Mouse (Mus musculus): Measurements from ENCODE around the gene Gsg1l2. TPM values are rescaled to one million over a fixed set of nuclear protein-coding genes. Genes with fewer than 3 reads are reported as not detected.

Gene Gsg1l2
- polyA plus RNA-seq, 1 experiment from 2014 or later, result not detected

DNA sequence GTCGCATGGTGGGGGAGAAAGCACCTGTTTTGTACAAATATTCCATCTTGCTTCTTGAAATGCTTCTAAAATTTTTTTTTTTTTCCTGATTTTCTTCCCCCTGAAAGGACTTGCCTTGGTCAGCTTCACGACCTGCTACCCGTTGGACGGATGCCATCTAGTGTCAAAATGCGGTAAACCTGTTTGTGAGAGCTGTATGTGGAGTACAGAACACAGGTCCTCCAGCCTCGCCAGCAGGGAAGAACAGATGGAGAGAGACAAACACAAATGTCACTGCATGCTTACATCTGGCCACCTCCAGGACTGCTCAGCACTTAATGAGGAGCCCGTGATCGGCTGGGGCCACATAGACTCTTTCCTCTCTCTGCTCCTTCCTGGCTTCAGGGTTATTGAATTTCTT lies 1.8 kb upstream of the Gsg1l2 start:
- Histone ChIP-seq H3K27ac (no peak overlapping the region), H3K27me3 (ENCODE audit: insufficient read depth, poor library complexity, severe bottlenecking) (no peaks in the 10 kb centered on the region), H3K4me3 (no peak overlapping the region), H3K4me1 (replicated peaks) (no peaks in the 10 kb centered on the region), H3K36me3 (no peaks in the 10 kb centered on the region), H3K9me3 (no peaks in the 10 kb centered on the region)
- DNase-seq (ENCODE audit: low spot score), result peak; percentile 54
- 29% methylated on average over 8 of the region's 8 CpGs for WGBS

DNA sequence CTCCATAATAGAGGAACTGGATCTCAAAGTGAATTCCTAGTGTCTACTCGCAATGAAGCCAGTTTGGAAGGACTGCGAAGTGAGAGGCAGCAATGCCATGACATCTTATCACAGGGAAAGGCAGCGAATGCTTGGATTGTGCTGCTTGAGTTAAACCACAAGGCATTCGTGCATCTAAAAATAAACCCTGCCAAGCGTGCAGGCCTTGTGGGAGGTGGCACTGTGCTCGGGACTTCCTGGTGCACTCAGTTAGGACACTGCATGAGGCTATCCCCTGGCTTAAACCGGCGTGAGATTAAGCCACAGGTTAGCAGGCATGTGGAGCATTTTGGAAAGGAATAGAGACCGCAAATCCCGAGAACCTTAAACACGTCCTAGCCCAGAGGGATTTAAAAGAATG lies 15.8 kb downstream of the Gsg1l2 start:
- Histone ChIP-seq H3K4me1 (replicated peaks) (no peaks in the 10 kb centered on the region), H3K27ac (no peak overlapping the region), H3K4me3 (no peak overlapping the region), H3K36me3 (no peaks in the 10 kb centered on the region), H3K9me3 (no peaks in the 10 kb centered on the region), H3K27me3 (ENCODE audit: insufficient read depth, poor library complexity, severe bottlenecking) (no peaks in the 10 kb centered on the region)
- WGBS, result 83% methylated on average over 11 of the region's 11 CpGs
- DNase-seq (ENCODE audit: low spot score), result no peak

DNA sequence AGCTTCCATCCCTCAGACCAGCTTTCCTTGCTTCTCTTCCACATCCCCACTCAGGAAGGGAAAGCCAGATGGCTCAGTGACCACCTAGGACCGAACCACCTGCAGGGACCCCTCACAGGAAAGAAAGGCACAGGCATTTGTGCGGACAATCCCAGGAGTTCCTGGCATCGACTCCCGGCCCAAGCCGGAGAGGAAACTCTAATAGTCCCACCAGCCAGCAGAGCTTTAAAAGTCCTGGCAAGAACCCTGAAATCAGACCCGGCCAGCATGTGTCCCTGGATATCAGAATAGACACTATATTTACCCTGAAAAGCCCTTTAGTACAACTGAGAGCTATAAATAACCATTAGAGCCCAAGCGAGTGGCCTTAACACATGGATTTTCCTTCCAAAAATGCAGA lies 23.5 kb downstream of the Gsg1l2 start, which contains the start of gene Dhrs7c:
Dhrs7c (plus strand) TSS at position 257 of the 400 bp plus-strand sequence.
- no peak for DNase-seq (ENCODE audit: low spot score)
- no peaks in the 10 kb centered on the region for H3K36me3 ChIP-seq
- 88% methylated on average over 7 of the region's 7 CpGs for WGBS
- H3K27ac ChIP-seq, result no peak within 1 kb of the TSS
- H3K27me3 ChIP-seq (ENCODE audit: insufficient read depth, poor library complexity, severe bottlenecking), result no peaks in the 10 kb centered on the region
- H3K4me3 ChIP-seq, result no peak within 1 kb of the TSS
- no peaks in the 10 kb centered on the region for H3K9me3 ChIP-seq
- H3K4me1 ChIP-seq (replicated peaks), result no peaks in the 10 kb centered on the region

DNA sequence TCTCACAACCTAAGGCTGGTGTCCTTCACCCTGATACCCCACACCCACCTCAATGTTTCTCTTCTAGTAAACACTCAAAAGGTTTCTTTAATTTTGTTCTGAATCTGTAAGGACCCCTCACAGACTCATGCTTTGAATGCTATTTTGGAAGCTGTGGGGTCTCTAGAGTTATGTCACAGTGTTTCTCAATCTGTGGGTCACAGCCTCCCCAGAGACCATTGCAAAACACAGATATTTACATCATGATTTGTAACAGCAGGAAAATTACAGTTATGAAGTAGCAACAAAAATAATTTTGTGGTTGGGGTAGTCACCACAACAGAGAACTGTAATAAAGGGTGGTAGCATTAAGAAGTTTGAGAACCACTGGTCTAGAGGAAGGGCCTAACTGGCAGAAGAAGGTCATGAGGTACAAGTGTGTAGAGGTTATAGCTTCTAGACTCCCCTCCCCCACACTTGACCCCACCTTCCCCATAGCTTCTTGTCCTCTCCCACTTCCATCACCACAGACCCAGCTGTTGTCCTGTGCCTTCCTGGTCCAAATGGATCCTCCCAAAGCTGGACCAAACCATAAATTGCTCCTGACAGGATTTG lies 25.8 kb downstream of the Gsg1l2 start:
- H3K4me3 ChIP-seq, result no peak overlapping the region
- H3K27me3 ChIP-seq (ENCODE audit: insufficient read depth, poor library complexity, severe bottlenecking), result no peaks in the 10 kb centered on the region
- no peaks in the 10 kb centered on the region for H3K4me1 ChIP-seq (replicated peaks)
- no peaks in the 10 kb centered on the region for H3K36me3 ChIP-seq
- no peak overlapping the region for H3K27ac ChIP-seq
- DNase-seq (ENCODE audit: low spot score), result no peak
- H3K9me3 ChIP-seq, result no peaks in the 10 kb centered on the region

DNA sequence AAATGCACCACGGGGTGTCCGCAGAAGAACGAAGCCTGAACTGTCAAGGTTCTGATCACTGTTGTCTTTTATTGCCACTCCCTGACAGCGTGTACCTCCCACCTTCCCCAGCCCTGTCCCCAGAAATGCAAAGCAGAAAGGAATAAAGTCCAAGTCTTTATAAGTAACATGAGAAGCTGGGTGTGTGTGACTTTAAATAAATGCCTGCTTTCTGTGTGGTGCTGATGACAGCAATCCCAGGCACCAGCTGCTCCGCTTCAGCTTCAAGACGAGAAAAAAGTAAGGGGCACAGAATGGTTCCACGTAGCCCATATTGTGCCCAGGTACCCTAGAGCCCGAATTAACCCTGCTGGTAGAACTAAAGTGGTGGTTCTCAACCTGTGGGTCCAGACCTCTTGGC lies 26.8 kb downstream of the Gsg1l2 start:
- H3K27me3 ChIP-seq (ENCODE audit: insufficient read depth, poor library complexity, severe bottlenecking), result no peaks in the 10 kb centered on the region
- H3K27ac ChIP-seq, result no peak overlapping the region
- no peak overlapping the region for H3K4me3 ChIP-seq
- no peak for DNase-seq (ENCODE audit: low spot score)
- no peaks in the 10 kb centered on the region for H3K36me3 ChIP-seq
- WGBS, result 82% methylated on average over 8 of the region's 8 CpGs
- no peaks in the 10 kb centered on the region for H3K9me3 ChIP-seq
- no peaks in the 10 kb centered on the region for H3K4me1 ChIP-seq (replicated peaks)

DNA sequence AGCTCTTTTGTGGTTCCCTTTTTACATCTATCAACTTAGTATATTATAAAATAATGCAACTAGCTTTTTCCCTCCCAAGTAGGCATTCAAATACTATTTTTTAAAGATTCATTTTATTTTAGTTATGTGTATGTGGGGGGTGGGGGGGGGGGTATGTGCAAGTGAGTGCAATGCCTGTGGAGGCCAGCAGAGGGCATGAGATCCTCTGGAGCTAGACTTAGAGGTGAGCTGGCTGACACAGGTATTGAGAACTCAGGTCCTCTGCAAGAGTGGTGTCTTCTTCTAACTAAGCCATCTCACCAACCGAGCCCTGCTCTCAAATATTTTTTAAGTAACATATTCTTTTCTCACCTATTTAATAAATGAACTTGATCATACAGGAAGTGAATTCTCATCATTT lies 31.1 kb downstream of the Gsg1l2 start:
- H3K9me3 ChIP-seq, result no peaks in the 10 kb centered on the region
- H3K27ac ChIP-seq, result no peak overlapping the region
- H3K4me1 ChIP-seq (replicated peaks), result no peaks in the 10 kb centered on the region
- no peaks in the 10 kb centered on the region for H3K36me3 ChIP-seq
- DNase-seq (ENCODE audit: low spot score), result no peak
- 85% methylated on average over 1 of the region's 1 CpGs for WGBS
- no peaks in the 10 kb centered on the region for H3K27me3 ChIP-seq (ENCODE audit: insufficient read depth, poor library complexity, severe bottlenecking)
- no peak overlapping the region for H3K4me3 ChIP-seq

DNA sequence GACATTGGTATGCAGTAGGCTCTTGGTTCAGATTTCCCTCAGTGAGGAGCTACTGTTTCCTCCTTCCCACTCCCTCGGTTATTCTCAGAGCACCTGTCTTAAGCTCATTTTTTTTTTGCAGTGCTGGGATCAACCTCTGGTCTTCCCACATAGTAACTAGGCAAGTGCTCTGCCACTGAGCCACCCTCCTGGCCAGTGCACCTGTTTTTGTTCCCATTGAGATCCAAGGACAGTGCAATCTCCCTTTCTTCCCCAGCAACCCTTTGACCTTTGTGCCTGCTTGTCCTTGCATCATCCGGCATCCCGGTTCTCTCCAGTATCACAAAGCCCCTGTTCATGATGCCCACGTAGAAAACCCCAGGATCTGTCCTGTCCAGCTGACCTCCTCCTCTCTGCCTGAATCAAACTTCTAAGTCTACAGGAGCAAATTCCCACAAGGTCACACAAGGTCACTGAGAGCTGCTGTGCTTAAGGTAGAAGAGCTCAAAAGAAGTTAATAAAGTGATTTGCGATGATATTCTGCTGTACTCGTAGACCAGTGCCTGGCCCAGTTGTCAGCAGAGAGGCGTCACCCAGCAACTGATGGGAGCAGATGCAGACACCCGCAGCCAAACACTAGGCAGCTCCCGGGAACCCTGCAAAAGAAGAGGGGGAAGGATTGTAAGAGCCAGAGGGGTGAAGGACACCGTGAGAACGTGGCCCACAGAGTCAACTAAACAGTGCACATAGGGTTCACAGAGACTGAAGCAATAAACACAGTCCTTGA lies 32.6 kb downstream of the Gsg1l2 start:
- DNase-seq (ENCODE audit: low spot score), result no peak
- no peaks in the 10 kb centered on the region for H3K4me1 ChIP-seq (replicated peaks)
- no peaks in the 10 kb centered on the region for H3K36me3 ChIP-seq
- no peak overlapping the region for H3K27ac ChIP-seq
- no peaks in the 10 kb centered on the region for H3K27me3 ChIP-seq (ENCODE audit: insufficient read depth, poor library complexity, severe bottlenecking)
- 84% methylated on average over 11 of the region's 11 CpGs for WGBS
- no peaks in the 10 kb centered on the region for H3K9me3 ChIP-seq
- no peak overlapping the region for H3K4me3 ChIP-seq

DNA sequence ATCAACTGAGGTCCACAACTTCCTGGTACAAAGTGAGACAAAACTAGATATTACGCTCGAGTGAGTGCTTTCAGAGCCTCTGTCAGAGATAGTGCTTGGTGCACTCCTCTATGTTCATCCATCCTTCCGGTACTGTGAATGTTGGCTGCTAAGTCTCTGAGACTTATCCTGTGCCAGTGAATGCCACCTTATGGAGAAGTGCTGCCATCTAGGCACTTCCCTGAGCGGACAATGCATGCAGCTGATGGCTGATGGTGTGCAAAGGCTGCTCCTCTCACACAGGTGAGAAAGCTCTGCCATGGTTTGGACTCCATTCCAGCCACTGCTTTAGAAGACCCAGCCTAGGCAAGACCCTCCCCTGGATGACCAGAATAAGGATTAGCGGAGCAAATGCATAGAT lies 33.6 kb downstream of the Gsg1l2 start:
- 81% methylated on average over 5 of the region's 5 CpGs for WGBS
- H3K27ac ChIP-seq, result no peak overlapping the region
- no peaks in the 10 kb centered on the region for H3K36me3 ChIP-seq
- H3K27me3 ChIP-seq (ENCODE audit: insufficient read depth, poor library complexity, severe bottlenecking), result no peaks in the 10 kb centered on the region
- no peaks in the 10 kb centered on the region for H3K9me3 ChIP-seq
- no peak overlapping the region for H3K4me3 ChIP-seq
- no peak for DNase-seq (ENCODE audit: low spot score)
- no peaks in the 10 kb centered on the region for H3K4me1 ChIP-seq (replicated peaks)

DNA sequence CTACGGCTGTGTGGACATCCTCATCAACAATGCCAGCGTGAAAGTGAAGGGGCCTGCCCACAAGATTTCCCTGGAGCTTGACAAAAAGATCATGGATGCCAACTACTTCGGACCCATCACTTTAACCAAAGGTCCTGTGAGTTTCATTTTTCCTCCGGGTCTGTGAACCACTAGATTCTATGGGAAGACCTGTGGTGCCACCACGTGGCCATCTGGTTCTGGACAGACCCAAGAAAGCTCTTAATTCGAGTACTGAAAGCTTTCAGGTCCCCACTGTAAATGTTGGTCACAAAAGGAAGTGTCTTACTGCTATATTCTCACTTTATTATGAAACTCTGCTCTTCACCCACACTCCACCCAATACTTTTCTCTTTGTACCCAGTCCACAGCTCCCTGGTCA lies 37.1 kb downstream of the Gsg1l2 start:
- DNase-seq (ENCODE audit: low spot score), result no peak
- no peaks in the 10 kb centered on the region for H3K9me3 ChIP-seq
- no peak overlapping the region for H3K27ac ChIP-seq
- no peak overlapping the region for H3K4me3 ChIP-seq
- no peaks in the 10 kb centered on the region for H3K27me3 ChIP-seq (ENCODE audit: insufficient read depth, poor library complexity, severe bottlenecking)
- H3K36me3 ChIP-seq, result no peaks in the 10 kb centered on the region
- no peaks in the 10 kb centered on the region for H3K4me1 ChIP-seq (replicated peaks)
- WGBS, result 82% methylated on average over 6 of the region's 6 CpGs

DNA sequence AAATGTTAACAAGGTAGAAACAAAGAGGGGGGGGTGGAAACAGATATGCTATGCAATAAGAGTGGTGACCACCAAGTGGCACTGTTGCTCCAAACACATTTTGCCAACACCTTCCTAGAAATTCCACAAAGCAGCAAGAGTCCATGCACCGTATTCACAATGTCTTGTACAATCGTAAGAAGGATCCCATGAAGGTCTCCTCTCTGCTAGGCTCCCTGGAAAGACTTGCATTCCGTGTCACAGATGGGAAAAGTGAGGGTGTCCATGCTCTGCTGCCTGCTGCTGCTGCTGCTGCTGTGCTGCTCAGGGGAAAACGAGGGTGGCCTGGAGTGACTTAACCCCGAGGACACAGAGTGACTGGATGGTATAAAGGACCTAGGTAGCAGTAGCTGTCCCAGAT lies 45.2 kb downstream of the Gsg1l2 start:
- whole genome bisulfite sequencing, result 19% methylated on average over 5 of the region's 5 CpGs
- no peaks in the 10 kb centered on the region for H3K9me3 ChIP-seq
- no peak overlapping the region for H3K27ac ChIP-seq
- no peak overlapping the region for H3K4me3 ChIP-seq
- H3K4me1 ChIP-seq (replicated peaks), result peaks cover 9% of the 10 kb centered on the region
- no peaks in the 10 kb centered on the region for H3K27me3 ChIP-seq (ENCODE audit: insufficient read depth, poor library complexity, severe bottlenecking)
- H3K36me3 ChIP-seq, result no peaks in the 10 kb centered on the region
- DNase-seq (ENCODE audit: low spot score), result peak; percentile 46

DNA sequence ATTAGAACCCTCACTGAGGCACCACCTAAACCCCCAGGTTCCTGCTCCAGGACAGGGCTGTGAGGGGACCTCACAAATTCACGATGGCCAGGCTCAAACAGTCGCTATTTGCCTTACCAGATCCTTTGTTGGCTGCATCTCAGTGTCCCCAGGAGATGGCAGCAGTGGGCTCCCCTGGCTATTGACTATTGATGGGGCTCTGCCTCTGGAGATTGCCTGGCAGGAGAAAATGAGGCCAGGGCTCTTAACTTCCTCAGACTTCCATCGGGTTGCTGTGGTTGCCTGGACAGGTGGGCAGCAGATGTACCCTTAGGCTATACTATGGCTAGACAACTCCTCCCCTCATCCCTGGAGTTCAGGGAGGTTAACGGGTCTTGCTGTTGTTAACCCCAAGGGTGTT lies 45.8 kb downstream of the Gsg1l2 start:
- DNase-seq (ENCODE audit: low spot score), result peak; percentile 70
- 17% methylated on average over 4 of the region's 4 CpGs for WGBS
- no peaks in the 10 kb centered on the region for H3K27me3 ChIP-seq (ENCODE audit: insufficient read depth, poor library complexity, severe bottlenecking)
- no peaks in the 10 kb centered on the region for H3K9me3 ChIP-seq
- H3K27ac ChIP-seq, result no peak overlapping the region
- H3K4me3 ChIP-seq, result no peak overlapping the region
- no peaks in the 10 kb centered on the region for H3K36me3 ChIP-seq
- H3K4me1 ChIP-seq (replicated peaks), result peaks cover 9% of the 10 kb centered on the region

DNA sequence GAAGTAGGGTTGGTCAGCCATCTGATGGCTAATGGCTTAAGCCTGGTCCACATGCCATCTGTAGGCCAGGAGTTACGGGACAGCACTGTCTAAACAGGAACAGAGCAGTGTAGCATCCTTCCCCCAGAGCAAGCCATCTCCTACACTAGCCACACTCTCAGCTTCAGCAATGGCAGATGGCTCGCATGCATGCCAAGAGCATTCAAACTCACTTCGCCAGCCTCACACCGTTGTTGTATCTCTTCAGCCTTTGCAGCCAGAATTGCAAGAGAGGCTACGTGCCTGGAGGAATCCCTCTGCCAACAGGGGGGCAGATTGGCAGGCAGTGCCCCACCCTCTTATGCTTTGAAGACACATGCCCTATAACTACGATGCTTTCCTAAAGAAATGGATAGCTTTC lies 47.2 kb downstream of the Gsg1l2 start:
- H3K27ac ChIP-seq, result no peak overlapping the region
- no peaks in the 10 kb centered on the region for H3K27me3 ChIP-seq (ENCODE audit: insufficient read depth, poor library complexity, severe bottlenecking)
- no peaks in the 10 kb centered on the region for H3K9me3 ChIP-seq
- H3K4me1 ChIP-seq (replicated peaks), result peaks cover 9% of the 10 kb centered on the region
- 92% methylated on average over 6 of the region's 6 CpGs for WGBS
- no peaks in the 10 kb centered on the region for H3K36me3 ChIP-seq
- H3K4me3 ChIP-seq, result no peak overlapping the region
- no peak for DNase-seq (ENCODE audit: low spot score)

DNA sequence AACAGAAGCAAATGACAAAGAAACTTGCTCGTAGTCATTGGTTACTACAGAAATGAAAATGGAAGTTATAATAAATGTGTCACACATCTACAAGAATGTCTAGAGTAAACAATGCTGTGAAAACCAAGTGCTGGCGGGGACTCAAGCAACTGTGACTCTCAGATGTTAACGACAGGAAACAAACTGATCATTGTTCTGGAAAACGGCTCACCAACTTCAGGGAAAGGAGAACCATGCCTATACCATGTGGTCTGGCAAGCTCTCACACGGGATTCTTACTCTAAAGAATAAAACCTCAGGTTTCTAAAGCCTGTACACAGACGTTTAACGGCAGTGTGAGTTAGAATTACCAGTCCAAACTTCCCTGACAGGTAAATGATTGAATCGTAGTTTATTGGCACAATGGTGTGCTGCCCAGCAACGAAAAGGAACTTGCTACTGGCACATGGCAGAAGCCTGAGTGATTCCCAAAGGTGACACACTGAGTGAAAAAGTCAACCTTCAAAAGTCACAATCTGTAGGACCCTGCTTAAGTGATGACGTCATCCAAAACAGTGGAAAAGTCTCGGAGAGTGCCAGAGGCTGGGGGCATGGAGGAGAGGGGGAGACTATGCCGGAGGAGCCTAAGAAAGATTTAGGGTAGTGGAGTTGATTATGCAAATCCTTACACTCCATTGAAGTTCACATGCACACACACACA lies 54.1 kb downstream of the Gsg1l2 start:
- H3K4me3 ChIP-seq, result no peak overlapping the region
- no peak overlapping the region for H3K27ac ChIP-seq
- DNase-seq (ENCODE audit: low spot score), result no peak
- peaks cover 3% of the 10 kb centered on the region; the same call in 1 of the 2 replicates for H3K4me1 ChIP-seq (replicated peaks)
- H3K36me3 ChIP-seq, result no peaks in the 10 kb centered on the region
- WGBS, result 69% methylated on average over 12 of the region's 12 CpGs
- H3K9me3 ChIP-seq, result no peaks in the 10 kb centered on the region
- H3K27me3 ChIP-seq (ENCODE audit: insufficient read depth, poor library complexity, severe bottlenecking), result no peaks in the 10 kb centered on the region
